Mouse (Mus musculus) neutrophil, adult 5-6 weeks (primary cell): Measurements from ENCODE around the gene Kif4. TPM values are rescaled to one million over a fixed set of nuclear protein-coding genes. Genes with fewer than 3 reads are reported as not detected.

Source experiments
- ATAC-seq: fragments of 151-379, 151-347 bp; 2 replicates; pipeline ENCODE4 v1.8.0; 2017; ENCODE audit warnings: mild to moderate bottlenecking, moderate TSS enrichment; ENCODE audit not compliant: insufficient number of reproducible peaks, poor library complexity, low FRiP score, severe bottlenecking; ENCODE audit errors: extremely low read depth
- total RNA-seq: library from RNA; stranded (forward); fragments of 200-1000 nt; gene quantifications from 2 replicates; pipeline ENCODE4 v1.2.3, GENCODE M21; 2017

Kif4 gene
- 1.1 and 2.1 TPM in 2 replicates for total RNA-seq

DNA sequence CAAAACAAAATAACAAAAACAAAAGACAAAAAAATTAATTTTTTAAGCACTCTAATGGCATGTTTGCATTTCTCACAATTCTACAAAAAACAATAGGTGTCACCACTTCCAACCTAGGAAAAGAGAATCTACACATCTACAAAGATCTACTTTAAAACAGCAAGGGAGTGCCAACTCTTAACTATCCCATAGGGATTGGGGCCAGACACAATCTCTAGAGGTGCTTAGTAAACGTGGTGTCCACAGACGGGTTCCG lies at the start of gene Kif4:
TSS of gene Kif4 (plus strand) at position 192 of the 256 bp plus-strand sequence.
- ATAC-seq = no peak

DNA sequence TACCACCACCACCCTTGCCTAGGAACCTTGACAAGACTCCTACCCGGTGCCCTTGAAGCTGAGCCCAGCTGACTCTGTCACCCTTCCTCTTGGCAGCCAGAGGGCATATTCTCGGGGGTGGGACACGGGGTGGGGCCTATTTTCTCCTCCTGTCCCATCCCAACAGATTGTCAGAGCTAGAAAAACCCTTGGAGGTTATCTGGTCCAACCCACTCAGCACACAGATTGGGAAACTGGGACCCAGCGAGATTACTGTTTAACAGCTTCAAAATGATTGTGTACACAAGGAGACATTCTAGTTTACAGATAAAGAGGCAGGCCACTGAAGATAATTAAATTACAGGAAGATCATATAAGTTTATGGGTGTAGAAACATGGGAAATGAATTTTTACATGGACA lies 30.7 kb upstream of the Kif4 start, which contains the start of gene P2ry4:
TSS of gene P2ry4 (minus strand) at position 79 of the 400 bp plus-strand sequence.
- no peak for ATAC-seq

DNA sequence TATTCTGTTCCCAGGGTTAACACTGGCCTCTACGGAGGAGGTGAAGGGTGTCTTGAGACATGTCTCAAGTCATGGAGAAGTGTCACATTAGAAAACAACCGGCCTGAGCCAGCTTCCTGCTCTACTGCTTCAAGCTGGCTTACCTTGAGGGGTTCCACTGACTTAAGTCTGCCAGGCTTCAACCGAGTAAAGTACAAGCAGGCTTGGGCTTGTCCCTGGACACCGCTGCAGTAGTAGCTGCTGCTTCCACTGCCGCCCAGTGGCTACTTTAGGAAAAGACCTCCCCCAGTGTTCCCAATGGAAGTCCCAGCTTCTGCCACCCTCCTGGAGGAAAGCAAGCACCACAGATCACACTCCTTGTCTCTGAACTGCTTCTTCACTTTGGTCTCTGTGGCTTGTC lies 28.1 kb upstream of the Kif4 start:
- ATAC-seq = no peak

DNA sequence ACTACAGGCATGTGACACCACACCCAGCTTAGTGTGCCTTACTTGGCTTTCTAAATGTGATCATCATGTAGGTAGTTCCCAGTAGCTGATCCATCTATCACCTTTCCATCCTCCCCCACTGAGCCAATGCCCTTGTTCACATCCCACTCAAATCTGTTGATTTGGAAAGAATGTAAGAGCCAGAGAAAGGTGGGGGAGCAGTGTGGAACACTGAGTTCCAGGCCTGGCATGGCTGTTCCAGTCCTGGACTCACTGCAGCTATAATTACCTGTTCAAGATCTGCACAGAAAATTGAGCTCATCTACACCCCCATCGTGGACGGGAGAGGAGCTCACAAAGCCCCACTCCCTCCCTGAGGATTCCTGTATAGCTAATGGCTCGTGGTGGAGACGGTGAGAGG lies 25.8 kb upstream of the Kif4 start:
- ATAC-seq = no peak

DNA sequence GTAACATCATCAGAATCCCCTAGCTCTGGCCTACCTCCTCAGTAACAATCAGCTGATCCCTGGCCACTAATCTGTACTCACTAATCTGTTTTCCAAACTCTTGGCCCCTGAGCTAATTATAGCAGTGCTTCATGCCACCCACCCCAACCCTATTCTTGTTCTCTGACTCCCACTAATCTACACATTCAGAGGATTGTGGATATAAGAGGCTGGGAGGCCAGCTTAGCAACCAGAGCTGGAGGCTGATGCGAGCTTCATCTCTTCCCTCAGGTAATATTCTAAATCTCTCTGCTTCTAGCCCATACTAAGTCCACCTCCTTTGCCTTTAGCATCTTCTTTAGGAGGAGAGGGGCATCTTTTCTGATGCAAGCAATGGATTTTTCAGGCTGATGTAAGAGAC lies 20.2 kb upstream of the Kif4 start, which contains the start of gene Arr3:
TSS of gene Arr3 (plus strand) at position 184 of the 400 bp plus-strand sequence.
- ATAC-seq = no peak

DNA sequence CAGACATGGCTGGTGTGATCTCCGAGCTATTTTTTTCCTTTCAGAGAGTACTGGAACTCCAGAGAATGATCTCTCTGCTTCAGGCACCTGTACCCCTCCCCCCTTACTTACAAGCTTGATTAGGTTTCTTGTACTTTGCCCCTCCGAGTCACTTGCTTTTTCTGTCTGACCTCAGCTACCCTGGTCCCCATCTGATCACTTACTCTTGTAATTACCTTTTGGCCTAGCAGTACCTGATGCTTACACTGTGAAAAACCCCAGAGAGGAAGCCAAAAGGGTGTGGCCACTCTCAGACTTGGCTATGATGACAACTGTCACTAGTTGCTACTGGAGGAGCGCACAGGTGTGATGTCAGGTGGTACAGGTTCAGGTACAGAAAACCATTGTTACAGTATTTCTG lies 7.0 kb upstream of the Kif4 start:
- ATAC-seq = no peak

DNA sequence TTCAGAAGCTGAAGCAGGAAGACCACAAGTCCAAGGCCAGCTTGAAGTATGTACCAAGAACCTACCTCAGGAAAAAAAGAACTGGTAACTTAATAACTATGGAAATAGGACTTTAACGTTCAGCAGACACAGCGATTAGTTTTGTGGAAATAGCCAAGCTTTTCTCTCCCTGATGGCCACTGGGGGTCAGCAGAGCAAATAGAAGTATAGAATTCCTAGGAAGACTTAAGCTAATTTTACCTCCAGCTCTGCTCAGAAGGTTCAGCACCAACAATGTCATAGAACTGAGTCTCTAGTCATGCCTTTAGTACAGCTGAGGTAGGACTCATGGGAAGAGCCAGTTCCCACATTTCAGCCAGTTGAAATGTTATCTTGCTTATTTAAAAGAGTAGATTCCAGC lies 4.2 kb upstream of the Kif4 start:
- ATAC-seq = no peak

DNA sequence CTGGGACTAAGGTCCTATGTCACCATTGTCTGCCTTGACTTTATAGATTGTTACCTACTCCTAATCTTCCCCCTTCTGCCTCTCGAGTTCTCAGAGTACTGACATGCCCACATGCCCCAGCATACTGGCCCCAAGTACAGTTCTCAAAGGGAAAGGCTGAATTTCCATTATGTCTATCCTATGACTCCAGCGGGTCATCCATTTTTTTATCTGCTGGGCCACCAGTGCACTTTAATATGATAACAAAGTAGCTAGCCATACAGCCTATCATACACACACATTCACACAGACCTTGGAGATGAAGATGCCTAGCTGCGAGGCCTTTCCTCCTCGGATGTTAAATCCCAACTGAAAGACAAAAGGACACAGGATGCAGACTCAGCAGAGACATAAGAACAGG lies 1.3 kb upstream of the Kif4 start:
- no peak for ATAC-seq

DNA sequence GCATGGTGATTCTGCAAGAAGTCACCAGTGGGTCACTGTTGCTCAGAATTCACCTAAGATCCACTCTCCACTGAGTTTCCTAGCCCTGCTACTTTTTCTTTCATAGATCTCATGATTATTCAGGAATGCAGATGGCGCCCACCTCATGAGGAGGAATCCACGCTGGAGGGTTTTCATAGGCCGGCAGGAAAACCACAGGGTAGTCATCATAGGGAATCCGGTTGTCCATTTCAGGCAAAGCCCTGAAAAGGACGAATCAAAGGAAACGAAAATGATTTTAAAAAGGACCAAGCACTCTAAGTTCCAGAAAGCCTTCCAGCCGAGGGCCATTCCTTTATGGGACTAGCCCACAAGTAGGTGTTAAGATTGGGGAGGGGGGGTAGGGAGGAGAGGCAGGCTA lies 391 bp upstream of the Kif4 start:
- no peak for ATAC-seq

DNA sequence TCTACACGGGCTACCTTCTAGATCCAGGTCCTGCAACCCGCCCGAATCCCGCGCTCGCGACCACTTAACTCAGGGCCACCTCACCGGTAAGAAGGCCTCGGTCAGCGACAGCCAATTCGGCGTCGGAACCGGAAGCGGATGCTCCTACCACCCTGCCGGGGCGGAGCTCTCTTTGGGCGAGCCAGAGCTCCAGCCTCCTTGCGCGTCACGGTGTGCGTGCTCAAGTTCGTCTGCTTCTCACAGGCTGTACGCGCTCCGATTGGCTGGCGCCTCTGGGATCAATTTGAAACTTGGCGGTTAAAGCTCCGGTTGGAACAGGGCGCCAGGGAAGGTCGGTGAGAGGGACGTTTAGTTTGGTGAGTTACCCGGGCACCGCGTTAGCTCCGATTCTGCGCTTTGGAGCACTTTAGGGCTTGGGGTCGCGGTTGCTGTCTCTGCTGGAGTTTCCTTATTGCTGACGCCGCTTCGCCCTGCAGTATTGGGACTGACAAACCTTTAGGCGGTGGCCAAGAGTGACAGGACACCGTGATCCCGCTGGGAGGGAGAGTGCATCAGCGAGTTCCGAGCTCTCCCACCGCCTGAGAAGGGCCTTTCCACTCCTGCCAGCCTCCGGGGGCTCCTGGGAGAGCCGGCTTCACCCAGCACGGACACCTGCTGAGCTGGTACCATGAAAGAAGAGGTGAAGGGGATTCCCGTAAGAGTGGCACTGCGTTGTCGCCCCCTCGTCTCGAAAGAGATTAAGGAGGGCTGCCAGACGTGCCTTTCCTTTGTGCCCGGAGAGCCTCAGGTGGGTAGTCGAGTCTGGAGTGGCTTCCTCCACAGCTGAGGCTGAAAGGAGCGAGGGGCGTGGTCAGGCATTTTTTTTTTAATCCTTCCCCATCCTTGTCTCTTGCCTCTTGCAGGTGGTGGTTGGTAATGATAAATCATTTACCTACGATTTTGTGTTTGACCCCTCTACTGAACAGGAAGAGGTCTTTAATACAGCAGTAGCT lies 561 bp downstream of the Kif4 start, which contains the start of gene Pdzd11:
TSS of gene Pdzd11 (minus strand) at position 767 of the 992 bp plus-strand sequence.
- ATAC-seq = peak; percentile 100

DNA sequence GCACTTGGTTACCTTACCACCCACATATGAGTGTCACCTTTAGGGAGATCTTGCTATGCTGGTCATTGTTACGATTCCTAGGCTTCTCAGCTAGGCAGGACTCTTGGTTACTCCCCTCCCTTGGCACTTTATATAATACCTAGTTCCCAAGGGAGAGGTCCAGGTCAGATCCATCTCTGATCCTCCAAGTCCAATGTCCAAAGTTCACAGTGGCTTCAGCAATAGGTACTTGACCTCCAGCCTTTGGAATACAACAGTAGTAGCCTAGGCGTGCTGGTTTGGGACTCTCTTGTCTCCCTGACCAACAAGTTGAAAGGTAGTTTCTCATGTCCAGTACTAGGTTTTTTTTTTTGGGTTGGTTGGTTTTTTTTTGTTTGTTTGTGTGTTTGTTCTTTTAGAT lies 3.5 kb downstream of the Kif4 start:
- no peak for ATAC-seq

DNA sequence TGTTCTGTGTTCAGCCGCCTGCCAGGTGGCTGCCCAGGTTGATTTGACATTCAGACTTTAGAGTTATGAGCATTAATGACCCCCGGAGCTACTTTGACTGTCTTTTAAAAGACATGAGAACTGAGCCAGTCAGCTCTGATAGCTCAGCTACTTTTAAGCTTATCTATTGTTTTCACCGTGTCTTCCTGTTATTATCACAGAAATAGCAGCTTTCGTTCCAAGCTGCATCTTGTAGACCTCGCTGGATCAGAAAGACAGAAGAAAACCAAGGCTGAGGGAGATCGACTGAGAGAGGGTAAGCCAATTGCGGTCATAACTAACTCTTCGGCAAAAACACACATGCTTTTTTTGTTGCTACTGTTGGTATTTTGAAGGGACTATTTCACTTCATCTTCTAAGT lies 12.9 kb downstream of the Kif4 start:
- ATAC-seq = no peak

DNA sequence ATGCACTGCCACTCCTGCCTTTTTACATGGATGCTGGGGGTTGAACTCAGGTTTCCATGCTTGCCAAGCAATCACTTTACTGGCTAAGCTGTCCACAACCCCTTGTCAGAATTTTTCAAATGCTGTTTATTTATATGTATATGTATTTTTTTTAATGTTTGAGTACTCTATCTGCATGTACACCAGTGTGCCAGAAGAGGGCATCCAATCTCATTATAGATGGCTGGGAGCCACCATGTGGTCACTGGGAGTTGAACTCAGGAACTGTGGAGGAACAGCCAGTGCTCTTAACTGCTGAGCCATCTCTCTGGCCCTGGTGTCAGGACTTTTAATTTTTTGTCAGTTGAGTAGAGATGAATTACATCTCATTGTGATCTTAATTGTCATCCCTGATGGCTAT lies 27.3 kb downstream of the Kif4 start:
- no peak for ATAC-seq

DNA sequence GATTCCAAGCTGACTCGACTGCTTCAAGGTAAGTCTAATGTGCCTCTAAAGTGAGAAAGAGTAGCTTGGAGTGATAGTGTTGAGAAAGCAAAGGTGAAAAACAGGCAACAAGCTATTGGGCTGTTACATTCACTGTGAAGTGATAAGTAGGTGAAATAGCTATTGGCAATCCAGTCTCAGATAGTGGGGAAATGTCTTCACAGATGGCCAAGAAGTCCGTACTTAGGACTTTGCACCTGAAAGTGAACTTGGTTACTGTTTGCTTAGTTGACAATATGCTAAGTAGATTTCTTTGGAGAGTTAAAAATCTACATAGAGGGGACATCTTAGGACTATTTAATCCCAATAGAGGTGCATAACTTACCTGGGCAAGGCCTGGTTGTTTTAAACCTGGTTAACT lies 39.3 kb downstream of the Kif4 start:
- no peak for ATAC-seq

DNA sequence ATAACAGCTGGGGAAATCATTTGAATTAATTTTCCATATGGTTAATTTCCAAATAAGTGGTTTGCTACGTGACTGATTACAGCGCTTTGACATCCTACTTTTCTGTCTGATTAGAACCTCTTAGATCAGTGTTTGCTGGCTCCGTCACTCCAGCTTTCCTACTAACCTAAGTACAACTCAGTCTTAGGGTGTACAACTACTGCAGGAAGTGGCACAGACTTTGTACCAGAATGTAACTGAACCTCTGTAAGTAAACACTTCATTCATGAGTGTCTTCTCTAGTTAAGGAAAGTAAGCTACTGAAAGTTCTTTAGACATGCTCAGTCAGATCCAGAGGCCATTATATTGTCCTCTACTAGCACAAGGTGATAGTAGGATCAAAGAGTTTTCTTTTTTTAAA lies 52.7 kb downstream of the Kif4 start:
- ATAC-seq = no peak

DNA sequence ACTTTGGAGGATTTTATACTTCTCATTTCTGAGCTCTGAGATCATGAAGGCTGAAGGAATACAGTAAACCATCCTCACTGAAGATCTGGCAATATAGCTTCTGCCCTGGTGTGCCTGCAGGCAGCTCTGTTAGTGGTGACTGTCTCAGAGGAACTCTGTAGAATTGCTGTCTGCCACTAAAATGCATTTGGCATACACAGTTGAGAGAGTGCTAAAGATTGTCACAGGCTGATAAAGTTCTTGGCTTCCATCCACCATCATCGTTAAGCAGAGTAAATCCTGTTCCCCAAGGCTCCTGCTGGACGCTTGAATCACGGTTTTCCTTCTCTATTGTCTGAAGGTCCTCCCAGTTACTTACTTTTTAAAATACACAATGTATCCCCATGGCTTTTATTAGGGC lies 61.0 kb downstream of the Kif4 start:
- no peak for ATAC-seq

DNA sequence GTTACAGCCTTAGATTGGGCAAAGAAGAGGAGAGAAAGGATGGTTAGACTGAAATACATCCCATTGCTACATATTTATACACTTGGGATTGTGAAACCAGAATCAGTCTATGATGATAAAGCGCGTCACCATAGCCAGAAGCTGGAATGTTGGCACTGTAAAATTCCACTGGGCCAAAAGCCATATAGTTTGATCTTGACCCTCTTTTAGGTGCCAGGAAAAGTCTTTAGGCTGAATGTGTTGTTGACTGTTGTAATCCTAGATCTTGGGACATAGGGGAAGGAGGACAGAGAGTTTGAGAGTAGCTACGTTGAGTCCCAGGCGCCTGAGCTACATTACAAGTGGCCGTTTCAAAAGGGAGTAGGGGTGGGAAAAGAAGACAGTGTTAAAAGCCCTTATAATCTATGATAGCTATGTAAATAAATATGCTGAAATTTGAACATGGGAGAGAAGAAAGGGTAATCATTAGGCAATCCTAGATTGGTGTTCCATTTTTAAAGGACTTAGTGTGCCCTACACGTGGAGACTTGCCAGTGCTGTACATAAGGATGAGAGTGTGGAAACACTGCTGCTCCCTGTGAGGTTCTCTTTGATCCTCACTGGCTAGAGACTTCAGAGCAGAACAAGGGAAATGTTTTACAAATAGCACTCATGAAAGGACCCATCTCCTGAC lies 62.0 kb downstream of the Kif4 start:
- ATAC-seq = no peak

DNA sequence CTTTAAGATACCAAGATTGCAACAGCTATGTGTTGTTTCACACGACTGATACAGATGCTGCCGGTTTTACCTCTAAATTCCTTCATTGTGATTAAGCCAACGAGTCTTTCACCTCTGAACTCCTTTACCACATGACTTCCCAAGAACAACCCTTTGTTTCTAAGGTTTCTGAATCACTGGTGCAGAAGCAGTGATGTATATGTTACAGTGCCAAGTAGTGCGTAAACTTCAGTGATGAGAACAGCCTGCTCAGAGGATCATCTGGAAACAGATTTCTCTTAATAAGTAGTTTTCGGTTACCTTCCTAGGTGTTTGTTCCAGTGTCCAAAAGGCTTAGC lies 62.5 kb downstream of the Kif4 start:
- ATAC-seq = no peak

DNA sequence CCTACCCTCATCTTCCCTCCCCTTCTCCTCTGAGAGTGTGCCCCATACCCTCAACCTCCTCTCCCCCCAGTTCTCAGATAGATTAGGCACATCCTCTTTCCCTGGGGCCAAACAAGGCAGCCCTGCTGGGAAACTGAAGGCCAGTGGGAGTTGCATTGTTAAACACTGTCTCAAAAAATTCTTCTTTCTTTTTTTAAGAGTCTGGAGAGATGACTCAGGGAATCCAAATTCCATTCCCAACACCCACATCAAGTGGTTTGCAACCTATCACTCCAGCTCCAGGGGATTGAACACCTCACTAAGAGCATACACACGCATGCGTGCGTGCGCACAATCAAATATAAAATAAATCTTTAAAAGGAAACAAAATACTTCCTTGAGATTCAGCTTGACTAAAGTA lies 71.2 kb downstream of the Kif4 start:
- no peak for ATAC-seq

DNA sequence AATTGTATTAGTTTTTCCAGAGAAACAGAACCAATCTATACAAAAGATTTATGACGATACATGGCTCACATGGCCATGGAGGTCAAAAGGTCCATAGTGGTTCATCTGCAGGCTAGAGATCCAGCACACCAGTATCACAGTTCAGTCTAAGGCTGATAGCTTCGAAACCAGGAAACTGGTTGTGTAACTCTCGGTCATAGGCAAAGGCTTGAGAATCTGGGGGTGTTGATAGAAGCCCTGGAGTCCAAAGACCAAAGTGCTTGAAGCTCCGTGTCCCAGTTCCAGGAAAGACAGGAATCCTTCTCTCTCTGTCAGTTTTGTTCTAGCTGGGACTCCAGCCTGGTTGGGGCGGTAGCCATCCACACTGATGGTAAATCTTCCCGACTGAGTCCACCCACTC lies 82.5 kb downstream of the Kif4 start:
- ATAC-seq = no peak
